Comparison of ENCODE assay signal across 26 mouse cellular contexts in the genomic region with DNA sequence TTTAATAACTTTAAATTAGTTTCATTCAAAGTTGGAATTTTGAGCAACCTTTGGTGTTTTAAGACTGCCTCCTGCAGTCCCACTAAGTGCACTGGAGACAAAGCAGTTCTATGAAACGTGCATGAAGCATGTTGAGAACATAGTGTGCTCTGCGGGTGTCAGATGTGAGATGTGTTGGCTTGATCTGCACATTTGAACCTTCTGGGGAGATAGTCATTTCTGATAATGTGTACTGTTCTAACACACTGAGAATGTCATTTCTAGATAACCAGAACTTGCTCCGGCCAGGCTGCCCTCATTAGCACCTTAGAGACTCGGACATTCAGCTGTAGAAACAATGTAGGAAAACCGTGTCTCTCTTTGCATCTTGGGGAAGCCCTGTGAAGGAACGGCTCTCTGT.
DNase-seq lines count a peak whose midpoint lies in the region; ATAC-seq and TF ChIP-seq lines count a peak whose summit lies in the region.
"Had no signal": no experiment of that assay in that cellular context is flagged by ENCODE, and none has a peak within 500 bp of the region (broad histone marks: within the 10 kb centered on the region; RNA-seq: fewer than 3 reads in every experiment).

No protein-coding gene starts in this region.

- peak; percentile 80 for TF ChIP-seq EP300 in liver, postnatal 0 days (IDR thresholded peaks at IDR 0.05; ENCODE audit: low read depth)

- H3K4me1 ChIP-seq in heart, embryonic 10.5 days, result peaks cover 28% of the 10 kb centered on the region
- H3K4me1 ChIP-seq in liver, embryonic 11.5 days (replicated peaks; ENCODE audit: control insufficient read depth, insufficient read depth, low read length), result peaks cover 8% of the 10 kb centered on the region
- H3K4me1 ChIP-seq in liver, postnatal 0 days (ENCODE audit: insufficient read depth), result peaks cover 11% of the 10 kb centered on the region

- H3K4me3 ChIP-seq in heart, embryonic 10.5 days, result no peak overlapping the region
- no peak overlapping the region for H3K4me3 ChIP-seq in liver, embryonic 11.5 days (ENCODE audit: low read depth, low read length)
- no peak overlapping the region for H3K4me3 ChIP-seq in liver, postnatal 0 days (ENCODE audit: low read depth, low read length)
- H3K4me3 ChIP-seq: erythroblast, embryonic 14.5 days; gastrocnemius, adult 2 months had no signal

- peak; percentile 48 for ATAC-seq in liver, embryonic 11.5 days (replicated peaks; ENCODE audit: low FRiP score)
- 0 out of 2 replicates have a peak, but pooled peaks have one; percentile 25 for ATAC-seq in liver, postnatal 0 days
- ATAC-seq: forebrain, embryonic 16.5 days; midbrain, embryonic 16.5 days had no signal

- H3K9ac ChIP-seq in liver, embryonic 11.5 days (ENCODE audit: low read depth, low read length), result no peak overlapping the region
- H3K9ac ChIP-seq in liver, postnatal 0 days (replicated peaks), result no peak overlapping the region
- H3K9ac ChIP-seq: hindbrain, embryonic 14.5 days; lung, embryonic 14.5 days had no signal

- whole genome bisulfite sequencing in heart, embryonic 10.5 days, result 68% methylated on average over 6 of the region's 6 CpGs
- WGBS in liver, embryonic 11.5 days, result 64% methylated on average over 6 of the region's 6 CpGs
- WGBS in liver, postnatal 0 days (ENCODE audit: insufficient replicate concordance), result 64% methylated on average over 6 of the region's 6 CpGs

- H3K27ac ChIP-seq in heart, embryonic 10.5 days, result no peak overlapping the region
- H3K27ac ChIP-seq in liver, embryonic 11.5 days (ENCODE audit: low read depth, low read length), result no peak overlapping the region
- H3K27ac ChIP-seq in liver, postnatal 0 days (ENCODE audit: low read depth), result no peak overlapping the region
- H3K27ac ChIP-seq: gastrocnemius, adult 2 months; hindbrain, embryonic 14.5 days had no signal

- peak; percentile 48 for DNase-seq in heart, embryonic 10.5 days (ENCODE audit: low spot score)
- no peak for DNase-seq in heart, adult 18-20 months
- no peak for DNase-seq in liver, embryonic 11.5 days (ENCODE audit: low spot score)
- no peak for DNase-seq in liver
- DNase-seq in liver, postnatal 0 days, result no peak
- no peak for DNase-seq in cerebellum, adult 9-10 months
- no peak for DNase-seq in kidney, postnatal 14 days
- DNase-seq: adrenal gland, adult 2 months; adrenal gland, postnatal 36 days; cerebellum, adult 18-20 months; cerebellum, postnatal 14 days; gastrocnemius, adult 2 months; gastrocnemius, postnatal 36 days; kidney, adult 2 months; layer of hippocampus, postnatal 36 days; left cerebral cortex, postnatal 4 days; lung, embryonic 14.5 days; lung, postnatal 14 days; right cerebral cortex, adult 18-20 months; spleen, adult 18-20 months; thymus, postnatal 25 days had no signal

- no peaks in the 10 kb centered on the region for H3K9me3 ChIP-seq in heart, embryonic 10.5 days
- H3K9me3 ChIP-seq in liver, embryonic 11.5 days (ENCODE audit: control insufficient read depth, low read length), result no peaks in the 10 kb centered on the region
- H3K9me3 ChIP-seq in liver, postnatal 0 days (ENCODE audit: low read length), result no peaks in the 10 kb centered on the region

- no peaks in the 10 kb centered on the region for H3K27me3 ChIP-seq in heart, embryonic 10.5 days (ENCODE audit: insufficient read depth, poor library complexity, severe bottlenecking)
- H3K27me3 ChIP-seq in liver, embryonic 11.5 days (replicated peaks; ENCODE audit: control insufficient read depth, insufficient read depth, low read length), result no peaks in the 10 kb centered on the region
- H3K27me3 ChIP-seq in liver, postnatal 0 days (ENCODE audit: insufficient read depth, low read length), result no peaks in the 10 kb centered on the region

- no peak for TF ChIP-seq CTCF in liver, postnatal 0 days (IDR thresholded peaks at IDR 0.05; ENCODE audit: low read depth)

- H3K36me3 ChIP-seq in heart, embryonic 10.5 days, result no peaks in the 10 kb centered on the region
- no peaks in the 10 kb centered on the region for H3K36me3 ChIP-seq in liver, embryonic 11.5 days (ENCODE audit: control insufficient read depth, insufficient read depth, low read length)
- no peaks in the 10 kb centered on the region for H3K36me3 ChIP-seq in liver, postnatal 0 days (replicated peaks; ENCODE audit: insufficient read depth, low read length)

- no peak overlapping the region for H3K4me2 ChIP-seq in liver, embryonic 11.5 days
- H3K4me2 ChIP-seq in liver, postnatal 0 days (ENCODE audit: low read depth, low read length), result no peak overlapping the region
- H3K4me2 ChIP-seq: hindbrain, embryonic 14.5 days; lung, embryonic 14.5 days; midbrain, embryonic 11.5 days had no signal
